Mouse (Mus musculus): Measurements from ENCODE around the gene Arhgdib. TPM values are rescaled to one million over a fixed set of nuclear protein-coding genes. Genes with fewer than 3 reads are reported as not detected.

Gene Arhgdib
- polyA plus RNA-seq, 1 experiment from 2014 or later: 57.9 TPM

GRCm38 (mm10) chr6:136944511-136944910, 2.8 kb upstream of the Arhgdib start:
- Histone ChIP-seq H3K4me1 (replicated peaks; ENCODE audit: control insufficient read depth, insufficient read depth, low read length) (peaks cover 13% of the 10 kb centered on the region), H3K4me3 (ENCODE audit: low read depth, low read length) (no peak overlapping the region), H3K4me2 (ENCODE audit: low read length) (no peak overlapping the region), H3K9me3 (ENCODE audit: control insufficient read depth, low read length) (no peaks in the 10 kb centered on the region), H3K27ac (ENCODE audit: low read depth) (no peak overlapping the region), H3K9ac (ENCODE audit: low read length) (no peak overlapping the region), H3K36me3 (ENCODE audit: control insufficient read depth, insufficient read depth, low read length) (no peaks in the 10 kb centered on the region), H3K27me3 (replicated peaks; ENCODE audit: control insufficient read depth, insufficient read depth, low read length) (no peaks in the 10 kb centered on the region)
- no peak for DNase-seq (ENCODE audit: low spot score)
- ATAC-seq (replicated peaks; ENCODE audit: low FRiP score, low TSS enrichment, low read depth): no peak
- WGBS: 50% methylated on average over 8 of the region's 8 CpGs

- Histone ChIP-seq H3K4me1 (replicated peaks; ENCODE audit: control insufficient read depth, insufficient read depth, low read length) (peaks cover 13% of the 10 kb centered on the region), H3K9ac (ENCODE audit: low read length) (no peak overlapping the region), H3K36me3 (ENCODE audit: control insufficient read depth, insufficient read depth, low read length) (no peaks in the 10 kb centered on the region), H3K4me3 (ENCODE audit: low read depth, low read length) (no peak overlapping the region), H3K4me2 (ENCODE audit: low read length) (no peak overlapping the region), H3K9me3 (ENCODE audit: control insufficient read depth, low read length) (no peaks in the 10 kb centered on the region), H3K27me3 (replicated peaks; ENCODE audit: control insufficient read depth, insufficient read depth, low read length) (no peaks in the 10 kb centered on the region), H3K27ac (ENCODE audit: low read depth) (no peak overlapping the region)
- DNase-seq (ENCODE audit: low spot score) (no peak), ATAC-seq (replicated peaks; ENCODE audit: low FRiP score, low TSS enrichment, low read depth) (no peak)
Observed at GRCm38 (mm10) chr6:136943392-136943791, 1.7 kb upstream of the Arhgdib start.

GRCm38 (mm10) chr6:136942280-136942679, 581 bp upstream of the Arhgdib start:
- Histone ChIP-seq H3K4me3 (ENCODE audit: low read depth, low read length) (no peak overlapping the region), H3K27me3 (replicated peaks; ENCODE audit: control insufficient read depth, insufficient read depth, low read length) (no peaks in the 10 kb centered on the region), H3K9me3 (ENCODE audit: control insufficient read depth, low read length) (no peaks in the 10 kb centered on the region), H3K36me3 (ENCODE audit: control insufficient read depth, insufficient read depth, low read length) (no peaks in the 10 kb centered on the region), H3K4me1 (replicated peaks; ENCODE audit: control insufficient read depth, insufficient read depth, low read length) (peaks cover 18% of the 10 kb centered on the region), H3K27ac (ENCODE audit: low read depth) (no peak overlapping the region), H3K9ac (ENCODE audit: low read length) (no peak overlapping the region), H3K4me2 (ENCODE audit: low read length) (no peak overlapping the region)
- DNase-seq (ENCODE audit: low spot score) (no peak), ATAC-seq (replicated peaks; ENCODE audit: low FRiP score, low TSS enrichment, low read depth) (no peak)
- 87% methylated on average over 9 of the region's 9 CpGs for WGBS

GRCm38 (mm10) chr6:136940188-136940960, 1.3 kb downstream of the Arhgdib start:
- Histone ChIP-seq H3K27ac (ENCODE audit: low read depth) (peak overlapping the region; percentile 80), H3K9ac (ENCODE audit: low read length) (no peak overlapping the region), H3K27me3 (replicated peaks; ENCODE audit: control insufficient read depth, insufficient read depth, low read length) (no peaks in the 10 kb centered on the region), H3K36me3 (ENCODE audit: control insufficient read depth, insufficient read depth, low read length) (no peaks in the 10 kb centered on the region), H3K4me3 (ENCODE audit: low read depth, low read length) (no peak overlapping the region), H3K9me3 (ENCODE audit: control insufficient read depth, low read length) (no peaks in the 10 kb centered on the region), H3K4me1 (replicated peaks; ENCODE audit: control insufficient read depth, insufficient read depth, low read length) (peaks cover 14% of the 10 kb centered on the region), H3K4me2 (ENCODE audit: low read length) (0 out of 2 replicates have a peak overlapping the region, but pooled peaks have one; percentile 2)
- 78% methylated on average over 11 of the region's 11 CpGs for WGBS
- ATAC-seq (replicated peaks; ENCODE audit: low FRiP score, low TSS enrichment, low read depth): no peak
- DNase-seq (ENCODE audit: low spot score): no peak

- WGBS: 78% methylated on average over 14 of the region's 14 CpGs
- ATAC-seq (replicated peaks; ENCODE audit: low FRiP score, low TSS enrichment, low read depth): no peak
- no peak overlapping the region for H3K27ac ChIP-seq (ENCODE audit: low read depth)
- peaks cover 14% of the 10 kb centered on the region for H3K4me1 ChIP-seq (replicated peaks; ENCODE audit: control insufficient read depth, insufficient read depth, low read length)
- DNase-seq (ENCODE audit: low spot score): no peak
- H3K4me2 ChIP-seq (ENCODE audit: low read length): no peak overlapping the region
- H3K9me3 ChIP-seq (ENCODE audit: control insufficient read depth, low read length): no peaks in the 10 kb centered on the region
- no peaks in the 10 kb centered on the region for H3K36me3 ChIP-seq (ENCODE audit: control insufficient read depth, insufficient read depth, low read length)
- no peaks in the 10 kb centered on the region for H3K27me3 ChIP-seq (replicated peaks; ENCODE audit: control insufficient read depth, insufficient read depth, low read length)
- H3K4me3 ChIP-seq (ENCODE audit: low read depth, low read length): no peak overlapping the region
- H3K9ac ChIP-seq (ENCODE audit: low read length): no peak overlapping the region
Observed at GRCm38 (mm10) chr6:136939326-136940187, 2.1 kb downstream of the Arhgdib start.

GRCm38 (mm10) chr6:136938331-136939126, 3.2 kb downstream of the Arhgdib start:
- Histone ChIP-seq H3K36me3 (ENCODE audit: control insufficient read depth, insufficient read depth, low read length) (no peaks in the 10 kb centered on the region), H3K27me3 (replicated peaks; ENCODE audit: control insufficient read depth, insufficient read depth, low read length) (no peaks in the 10 kb centered on the region), H3K4me3 (ENCODE audit: low read depth, low read length) (no peak overlapping the region), H3K4me2 (ENCODE audit: low read length) (no peak overlapping the region), H3K9ac (ENCODE audit: low read length) (no peak overlapping the region), H3K4me1 (replicated peaks; ENCODE audit: control insufficient read depth, insufficient read depth, low read length) (peaks cover 14% of the 10 kb centered on the region), H3K27ac (ENCODE audit: low read depth) (no peak overlapping the region), H3K9me3 (ENCODE audit: control insufficient read depth, low read length) (no peaks in the 10 kb centered on the region)
- ATAC-seq (replicated peaks; ENCODE audit: low FRiP score, low TSS enrichment, low read depth) (no peak), DNase-seq (ENCODE audit: low spot score) (no peak)
- 75% methylated on average over 18 of the region's 18 CpGs for WGBS

- WGBS: 78% methylated on average over 3 of the region's 3 CpGs
- Histone ChIP-seq H3K27ac (ENCODE audit: low read depth) (no peak overlapping the region), H3K27me3 (replicated peaks; ENCODE audit: control insufficient read depth, insufficient read depth, low read length) (no peaks in the 10 kb centered on the region), H3K9me3 (ENCODE audit: control insufficient read depth, low read length) (no peaks in the 10 kb centered on the region), H3K4me2 (ENCODE audit: low read length) (no peak overlapping the region), H3K36me3 (ENCODE audit: control insufficient read depth, insufficient read depth, low read length) (no peaks in the 10 kb centered on the region), H3K4me1 (replicated peaks; ENCODE audit: control insufficient read depth, insufficient read depth, low read length) (peaks cover 14% of the 10 kb centered on the region), H3K9ac (ENCODE audit: low read length) (no peak overlapping the region), H3K4me3 (ENCODE audit: low read depth, low read length) (no peak overlapping the region)
- DNase-seq (ENCODE audit: low spot score) (no peak), ATAC-seq (replicated peaks; ENCODE audit: low FRiP score, low TSS enrichment, low read depth) (no peak)
Observed at GRCm38 (mm10) chr6:136937117-136937516, 4.6 kb downstream of the Arhgdib start.

- DNase-seq (ENCODE audit: low spot score): no peak
- Histone ChIP-seq H3K9me3 (ENCODE audit: control insufficient read depth, low read length) (no peaks in the 10 kb centered on the region), H3K27me3 (replicated peaks; ENCODE audit: control insufficient read depth, insufficient read depth, low read length) (no peaks in the 10 kb centered on the region), H3K4me1 (replicated peaks; ENCODE audit: control insufficient read depth, insufficient read depth, low read length) (peaks cover 9% of the 10 kb centered on the region), H3K36me3 (ENCODE audit: control insufficient read depth, insufficient read depth, low read length) (no peaks in the 10 kb centered on the region), H3K4me3 (ENCODE audit: low read depth, low read length) (no peak overlapping the region), H3K9ac (ENCODE audit: low read length) (no peak overlapping the region), H3K4me2 (ENCODE audit: low read length) (no peak overlapping the region), H3K27ac (ENCODE audit: low read depth) (no peak overlapping the region)
- WGBS: 76% methylated on average over 9 of the region's 9 CpGs
- ATAC-seq (replicated peaks; ENCODE audit: low FRiP score, low TSS enrichment, low read depth): no peak
Observed at GRCm38 (mm10) chr6:136936361-136936760, 5.3 kb downstream of the Arhgdib start.
